Comparison of ENCODE assay signal across 26 mouse cellular contexts in the genomic region with DNA sequence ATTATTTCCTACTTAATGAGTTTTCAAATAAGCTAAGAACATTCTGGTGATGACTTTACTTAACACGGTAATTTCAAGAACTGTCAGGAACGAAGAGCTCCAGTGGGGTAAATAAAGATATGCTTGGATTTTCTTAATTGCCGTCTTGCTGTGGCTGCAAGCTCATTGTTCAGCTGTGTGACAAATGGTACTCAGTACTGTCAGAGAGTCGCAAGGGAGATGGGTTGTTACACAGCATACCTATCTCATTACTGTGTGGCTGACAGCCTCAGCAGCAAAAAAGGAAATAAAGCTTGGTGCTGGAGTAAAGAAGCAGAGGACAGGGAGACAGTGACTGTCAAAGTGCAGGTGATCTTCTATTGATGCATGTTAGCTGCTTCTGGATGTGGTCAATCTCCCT.
"Had no signal": no experiment of that assay in that cellular context is flagged by ENCODE, and none has a peak within 500 bp of the region (broad histone marks: within the 10 kb centered on the region; RNA-seq: fewer than 3 reads in every experiment).

No protein-coding gene starts in this region.

- H3K36me3 ChIP-seq: limb, embryonic 10.5 days; limb, embryonic 13.5 days; liver, embryonic 12.5 days; liver, embryonic 15.5 days; lung, embryonic 15.5 days; midbrain, embryonic 10.5 days; neural tube, embryonic 12.5 days had no signal

- ATAC-seq: liver, embryonic 12.5 days had no signal

- H3K27me3 ChIP-seq: limb, embryonic 13.5 days; liver, embryonic 12.5 days; liver, embryonic 15.5 days; lung, embryonic 15.5 days; megakaryocyte, embryonic 14.5 days; neural tube, embryonic 12.5 days had no signal

- H3K4me3 ChIP-seq: layer of hippocampus, adult 2 months; limb, embryonic 10.5 days; limb, embryonic 13.5 days; liver, embryonic 12.5 days; liver, embryonic 15.5 days; lung, embryonic 15.5 days; megakaryocyte, embryonic 14.5 days; midbrain, embryonic 10.5 days; neural tube, embryonic 12.5 days had no signal

- H3K4me2 ChIP-seq: limb, embryonic 13.5 days; liver, embryonic 12.5 days; liver, embryonic 15.5 days; lung, embryonic 15.5 days; neural tube, embryonic 12.5 days had no signal

- H3K4me1 ChIP-seq: limb, embryonic 10.5 days; limb, embryonic 13.5 days; liver, embryonic 12.5 days; liver, embryonic 15.5 days; lung, embryonic 15.5 days; megakaryocyte, embryonic 14.5 days; midbrain, embryonic 10.5 days; neural tube, embryonic 12.5 days had no signal

- H3K9ac ChIP-seq: limb, embryonic 13.5 days; liver, embryonic 12.5 days; liver, embryonic 15.5 days; lung, embryonic 15.5 days; neural tube, embryonic 12.5 days had no signal

- H3K9me3 ChIP-seq: limb, embryonic 10.5 days; limb, embryonic 13.5 days; liver, embryonic 12.5 days; liver, embryonic 15.5 days; lung, embryonic 15.5 days; megakaryocyte, embryonic 14.5 days; midbrain, embryonic 10.5 days; neural tube, embryonic 12.5 days had no signal

- H3K27ac ChIP-seq: layer of hippocampus, adult 2 months; limb, embryonic 10.5 days; limb, embryonic 13.5 days; liver, embryonic 12.5 days; liver, embryonic 15.5 days; lung, embryonic 15.5 days; midbrain, embryonic 10.5 days; neural tube, embryonic 12.5 days; stomach, postnatal 0 days had no signal

- DNase-seq: kidney, adult 18-20 months; kidney, adult 9 months; kidney, postnatal 14 days; kidney, postnatal 4 days; layer of hippocampus, adult 9-11 months; liver; lung, adult 18-20 months; lung, postnatal 10 days; lung, postnatal 36 days; midbrain, embryonic 14.5 days; right cerebral cortex, adult 18-20 months; right cerebral cortex, postnatal 14 days; right cerebral cortex, postnatal 4 days; thymus, adult 2 months; thymus, postnatal 14 days; thymus, postnatal 4 days had no signal
